Comparison of ENCODE assay signal across 26 mouse cellular contexts in the genomic region with DNA sequence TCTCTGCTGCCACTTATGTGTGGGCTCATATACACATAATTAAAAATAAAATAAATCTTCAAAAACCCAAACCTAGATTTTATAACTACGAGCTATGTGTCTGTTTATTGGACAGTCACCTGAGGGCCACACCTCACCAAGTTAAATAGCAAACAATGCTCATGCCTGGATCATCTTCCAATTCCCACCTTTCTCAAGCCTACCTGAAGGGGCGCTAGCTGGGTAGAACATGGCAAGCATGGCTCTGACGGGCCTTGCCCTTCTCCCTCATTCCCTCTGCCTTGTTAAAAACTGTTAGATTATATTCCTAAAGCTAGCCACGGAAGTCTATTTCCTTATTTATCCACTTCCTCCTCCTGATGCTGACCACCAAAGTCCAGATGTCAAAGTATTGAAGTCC.
DNase-seq lines count a peak whose midpoint lies in the region; ATAC-seq and TF ChIP-seq lines count a peak whose summit lies in the region.
"Had no signal": no experiment of that assay in that cellular context is flagged by ENCODE, and none has a peak within 500 bp of the region (broad histone marks: within the 10 kb centered on the region; RNA-seq: fewer than 3 reads in every experiment).

No protein-coding gene starts in this region.

- H3K4me2 ChIP-seq in kidney, postnatal 0 days (ENCODE audit: low read length) = no peak overlapping the region
- H3K4me2 ChIP-seq in midbrain, postnatal 0 days (ENCODE audit: low read depth, low read length, poor library complexity, severe bottlenecking) = no peak overlapping the region
- no peak overlapping the region for H3K4me2 ChIP-seq in midbrain, embryonic 16.5 days (ENCODE audit: low read length)
- no peak overlapping the region for H3K4me2 ChIP-seq in stomach, postnatal 0 days (replicated peaks; ENCODE audit: low read depth)
- H3K4me2 ChIP-seq: embryonic facial prominence, embryonic 15.5 days; heart, embryonic 13.5 days; hindbrain, embryonic 15.5 days; limb, embryonic 12.5 days; liver, embryonic 15.5 days; neural tube, embryonic 12.5 days; stomach, embryonic 15.5 days had no signal

- H3K4me3 ChIP-seq in kidney, postnatal 0 days (replicated peaks; ENCODE audit: low read depth, low read length) = no peak overlapping the region
- H3K4me3 ChIP-seq in midbrain, postnatal 0 days (ENCODE audit: low read depth, low read length) = no peak overlapping the region
- H3K4me3 ChIP-seq in midbrain, embryonic 16.5 days (ENCODE audit: low read depth, low read length) = no peak overlapping the region
- H3K4me3 ChIP-seq in stomach, postnatal 0 days (ENCODE audit: low read depth, low read length) = no peak overlapping the region
- H3K4me3 ChIP-seq: embryonic facial prominence, embryonic 15.5 days; forebrain, embryonic 10.5 days; heart, embryonic 13.5 days; hindbrain, embryonic 15.5 days; limb, embryonic 12.5 days; liver, embryonic 15.5 days; neural tube, embryonic 12.5 days; stomach, embryonic 15.5 days had no signal

- H3K9me3 ChIP-seq in kidney, postnatal 0 days (replicated peaks; ENCODE audit: low read length) = no peaks in the 10 kb centered on the region
- H3K9me3 ChIP-seq in midbrain, postnatal 0 days (ENCODE audit: low read length) = no peaks in the 10 kb centered on the region
- H3K9me3 ChIP-seq in midbrain, embryonic 16.5 days (replicated peaks; ENCODE audit: control insufficient read depth, low read length, poor library complexity, severe bottlenecking) = no peaks in the 10 kb centered on the region
- no peaks in the 10 kb centered on the region for H3K9me3 ChIP-seq in stomach, postnatal 0 days (ENCODE audit: control insufficient read depth, low read length)
- H3K9me3 ChIP-seq: embryonic facial prominence, embryonic 15.5 days; forebrain, embryonic 10.5 days; G1E; heart, embryonic 13.5 days; hindbrain, embryonic 15.5 days; limb, embryonic 12.5 days; liver, embryonic 15.5 days; neural tube, embryonic 12.5 days; stomach, embryonic 15.5 days had no signal

- no peak for TF ChIP-seq EP300 in stomach, postnatal 0 days (optimal IDR thresholded peaks at IDR 0.05)

- no peaks in the 10 kb centered on the region for H3K36me3 ChIP-seq in kidney, postnatal 0 days (ENCODE audit: insufficient read depth, low read length)
- H3K36me3 ChIP-seq in midbrain, postnatal 0 days (ENCODE audit: insufficient read depth, low read length) = no peaks in the 10 kb centered on the region
- no peaks in the 10 kb centered on the region for H3K36me3 ChIP-seq in midbrain, embryonic 16.5 days (ENCODE audit: control insufficient read depth, insufficient read depth, low read length)
- H3K36me3 ChIP-seq in stomach, postnatal 0 days (ENCODE audit: control insufficient read depth, insufficient read depth, low read length) = no peaks in the 10 kb centered on the region
- H3K36me3 ChIP-seq: embryonic facial prominence, embryonic 15.5 days; forebrain, embryonic 10.5 days; G1E; heart, embryonic 13.5 days; hindbrain, embryonic 15.5 days; limb, embryonic 12.5 days; liver, embryonic 15.5 days; neural tube, embryonic 12.5 days; stomach, embryonic 15.5 days had no signal

- WGBS in kidney, postnatal 0 days = 55% methylated on average over 4 of the region's 4 CpGs
- WGBS in midbrain, postnatal 0 days = 56% methylated on average over 4 of the region's 4 CpGs
- 54% methylated on average over 4 of the region's 4 CpGs for WGBS in midbrain, embryonic 16.5 days
- 44% methylated on average over 4 of the region's 4 CpGs for WGBS in stomach, postnatal 0 days

- H3K27ac ChIP-seq in kidney, postnatal 0 days = no peak overlapping the region
- no peak overlapping the region for H3K27ac ChIP-seq in midbrain, postnatal 0 days (ENCODE audit: low read depth, low read length)
- H3K27ac ChIP-seq in midbrain, embryonic 16.5 days (ENCODE audit: low read length) = no peak overlapping the region
- no peak overlapping the region for H3K27ac ChIP-seq in stomach, postnatal 0 days (replicated peaks)
- H3K27ac ChIP-seq: embryonic facial prominence, embryonic 15.5 days; forebrain, embryonic 10.5 days; heart, embryonic 13.5 days; hindbrain, embryonic 15.5 days; limb, embryonic 12.5 days; liver, embryonic 15.5 days; neural tube, embryonic 12.5 days; stomach, embryonic 15.5 days had no signal

- no peak for DNase-seq in kidney, postnatal 0 days (ENCODE audit: low spot score)
- no peak for DNase-seq in kidney, postnatal 25 days
- DNase-seq in midbrain, postnatal 0 days (ENCODE audit: low spot score) = no peak
- peak; percentile 62 for DNase-seq in R1 (ENCODE audit: low read depth, low spot score)
- no peak for DNase-seq in stomach, postnatal 0 days (ENCODE audit: low spot score)
- no peak for DNase-seq in MN1 (ENCODE audit: low spot score)
- DNase-seq in ovary, postnatal 36 days (ENCODE audit: low spot score) = no peak
- DNase-seq: adrenal gland, adult 2 months; cerebellum, postnatal 14 days; embryo, embryonic 11 days; forebrain, postnatal 0 days; gastrocnemius, postnatal 36 days; heart, postnatal 36 days; kidney, adult 18-20 months; kidney, postnatal 14 days; thymus, adult 2 months had no signal

- TF ChIP-seq CTCF in kidney, postnatal 0 days (IDR thresholded peaks at IDR 0.05; ENCODE audit: low read depth) = peak; percentile 30; the same call in 1 of the 2 replicates
- TF ChIP-seq CTCF in midbrain, postnatal 0 days (IDR thresholded peaks at IDR 0.05) = peak; percentile 49
- TF ChIP-seq CTCF in stomach, postnatal 0 days (IDR thresholded peaks at IDR 0.05; ENCODE audit: low read depth) = peak; percentile 47

- peaks cover 4% of the 10 kb centered on the region; the same call in 1 of the 2 replicates for H3K4me1 ChIP-seq in kidney, postnatal 0 days (replicated peaks; ENCODE audit: insufficient read depth, low read length)
- no peaks in the 10 kb centered on the region; the same call in 1 of the 2 replicates for H3K4me1 ChIP-seq in midbrain, postnatal 0 days (ENCODE audit: insufficient read depth, low read length)
- H3K4me1 ChIP-seq in midbrain, embryonic 16.5 days (ENCODE audit: control insufficient read depth, insufficient read depth, low read length) = no peaks in the 10 kb centered on the region
- H3K4me1 ChIP-seq in stomach, postnatal 0 days (replicated peaks; ENCODE audit: control insufficient read depth, insufficient read depth) = no peaks in the 10 kb centered on the region
- H3K4me1 ChIP-seq: embryonic facial prominence, embryonic 15.5 days; hindbrain, embryonic 15.5 days; liver, embryonic 15.5 days; neural tube, embryonic 12.5 days; stomach, embryonic 15.5 days had no signal

- no peak overlapping the region for H3K9ac ChIP-seq in kidney, postnatal 0 days (ENCODE audit: low read depth, low read length)
- H3K9ac ChIP-seq in midbrain, postnatal 0 days (replicated peaks; ENCODE audit: low read length, poor library complexity, severe bottlenecking) = no peak overlapping the region
- H3K9ac ChIP-seq in midbrain, embryonic 16.5 days (ENCODE audit: low read depth, low read length) = no peak overlapping the region
- H3K9ac ChIP-seq in stomach, postnatal 0 days (ENCODE audit: low read length) = no peak overlapping the region
- H3K9ac ChIP-seq: embryonic facial prominence, embryonic 15.5 days; forebrain, postnatal 0 days; heart, embryonic 13.5 days; hindbrain, embryonic 15.5 days; limb, embryonic 12.5 days; liver, embryonic 15.5 days; neural tube, embryonic 12.5 days; stomach, embryonic 15.5 days had no signal

- no peak for ATAC-seq in kidney, postnatal 0 days (replicated peaks; ENCODE audit: low FRiP score, low read depth)
- ATAC-seq in midbrain, postnatal 0 days (ENCODE audit: low FRiP score) = 0 out of 2 replicates have a peak, but pooled peaks have one; percentile 27
- no peak for ATAC-seq in midbrain, embryonic 16.5 days
- ATAC-seq in stomach, postnatal 0 days (ENCODE audit: low FRiP score, low TSS enrichment) = no peak
- ATAC-seq: forebrain, postnatal 0 days had no signal

- H3K27me3 ChIP-seq in kidney, postnatal 0 days (ENCODE audit: insufficient read depth, low read length) = no peaks in the 10 kb centered on the region
- no peaks in the 10 kb centered on the region for H3K27me3 ChIP-seq in midbrain, postnatal 0 days (ENCODE audit: insufficient read depth, low read length)
- no peaks in the 10 kb centered on the region for H3K27me3 ChIP-seq in midbrain, embryonic 16.5 days (ENCODE audit: control insufficient read depth, insufficient read depth, low read depth, low read length)
- no peaks in the 10 kb centered on the region for H3K27me3 ChIP-seq in stomach, postnatal 0 days (ENCODE audit: control insufficient read depth, insufficient read depth, low read length)
- H3K27me3 ChIP-seq: embryonic facial prominence, embryonic 15.5 days; hindbrain, embryonic 15.5 days; limb, embryonic 12.5 days; liver, embryonic 15.5 days; neural tube, embryonic 12.5 days; stomach, embryonic 15.5 days had no signal
